Mouse (Mus musculus): ENCODE data around the gene Dscaml1. TPM values are rescaled to one million over a fixed set of nuclear protein-coding genes. Genes with fewer than 3 reads are reported as not detected.

The Dscaml1 gene
- not detected for total RNA-seq (2021)

- no peak for DNase-seq (ENCODE audit: low spot score)
- intact Hi-C loops (cut with DNase I), result no loop called here
Observed at GRCm38 (mm10) chr9:45426456-45426855, at the start of gene Dscaml1. Dscaml1 (plus strand) TSS chr9:45426628.

- no peak for DNase-seq (ENCODE audit: low spot score)
- intact Hi-C loops (cut with DNase I), result no loop called here
Observed at GRCm38 (mm10) chr9:45376883-45377282, 49.5 kb upstream of the Dscaml1 start.

DNA sequence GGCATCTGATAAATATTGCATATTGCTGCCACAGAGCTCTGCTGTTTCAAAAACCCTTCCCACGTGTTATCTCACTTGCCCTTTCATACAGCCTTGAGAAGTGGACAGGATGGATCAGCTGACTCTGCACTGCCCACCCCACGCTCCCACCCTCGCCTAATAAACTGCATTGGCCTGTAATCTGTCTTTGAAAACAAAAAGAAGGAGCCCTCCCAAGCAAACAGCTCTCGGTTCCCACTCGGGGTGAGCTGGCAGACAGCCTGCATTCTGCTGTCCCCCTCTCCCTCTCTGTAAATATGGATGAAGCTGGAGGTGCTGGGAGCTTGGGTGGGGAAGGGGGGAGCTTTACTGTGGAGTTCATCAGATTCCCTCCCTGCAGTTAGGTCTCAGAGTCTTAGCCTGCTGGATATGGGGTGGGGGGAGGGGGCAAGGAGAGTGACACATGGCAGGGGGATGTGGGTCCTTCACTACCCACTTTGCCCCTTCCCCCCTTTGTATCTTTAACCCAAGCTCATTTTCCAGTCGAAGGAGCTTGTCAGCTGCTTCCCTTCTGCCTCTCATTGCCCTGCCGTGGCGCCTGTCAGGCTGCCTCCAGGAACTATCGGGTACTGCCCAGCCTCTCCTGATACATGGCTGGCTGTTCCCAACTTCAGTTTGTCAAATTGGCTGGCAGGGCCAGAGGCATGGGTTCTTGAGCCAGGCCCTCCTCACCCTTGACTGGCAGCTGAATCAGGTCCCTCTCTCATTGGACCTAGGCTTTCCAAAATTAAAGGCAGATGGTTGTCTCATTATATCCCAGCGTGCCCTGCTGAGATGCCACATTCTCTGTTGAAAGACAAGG is 45.8 kb upstream of the Dscaml1 start:
- intact Hi-C loops (cut with DNase I), result loop anchor here (10.0 kb wide), 1 partner anchor 236 kb away; no protein-coding TSS in a partner anchor
- no peak for DNase-seq (ENCODE audit: low spot score)

DNA sequence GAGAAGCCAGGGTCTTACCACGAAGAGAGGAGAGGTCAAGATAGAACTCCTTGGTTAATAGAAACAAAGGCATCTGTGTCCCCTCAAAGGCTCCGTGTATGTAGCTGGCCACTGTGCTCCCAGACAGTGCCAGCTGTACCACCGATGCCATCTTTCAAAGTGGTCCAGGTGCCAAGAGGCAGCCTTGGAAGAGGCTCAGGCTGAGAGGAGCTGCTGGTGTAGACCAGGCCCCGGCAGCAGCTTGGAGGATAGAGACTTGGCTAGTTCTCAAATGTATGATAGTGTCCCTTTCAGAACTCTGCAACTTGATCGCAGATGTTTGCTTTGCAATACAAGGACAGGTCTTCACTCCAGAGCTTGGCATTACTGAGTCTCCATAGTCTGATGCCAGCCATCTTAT is 44.1 kb upstream of the Dscaml1 start:
- DNase-seq (ENCODE audit: low spot score), result no peak
- intact Hi-C loops (cut with DNase I), result loop anchor here (10.0 kb wide), 1 partner anchor 238 kb away; no protein-coding TSS in a partner anchor

- intact Hi-C loops (cut with DNase I), result loop anchor here (10.0 kb wide), 1 partner anchor 238 kb away; no protein-coding TSS in a partner anchor
- no peak for DNase-seq (ENCODE audit: low spot score)
Observed at GRCm38 (mm10) chr9:45382834-45383233, 43.6 kb upstream of the Dscaml1 start.

DNA sequence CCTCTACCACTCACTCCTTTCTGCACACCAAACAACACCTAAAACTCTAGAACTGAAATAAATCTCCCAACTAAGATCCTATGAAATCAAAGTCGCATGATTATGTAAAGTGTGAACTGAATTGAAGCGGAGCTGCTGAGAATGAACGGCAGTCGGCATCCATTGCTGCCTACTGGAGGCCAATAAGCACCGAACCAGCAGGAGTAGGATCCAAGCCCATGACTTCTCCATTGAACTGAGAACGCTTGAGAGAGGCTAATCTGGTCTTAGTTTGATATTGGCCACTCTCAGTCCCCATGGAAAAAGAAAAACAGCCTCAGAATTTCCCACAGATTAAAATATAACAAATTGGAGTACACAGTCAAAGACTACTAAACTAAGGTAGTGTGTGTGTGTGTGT is 42.5 kb upstream of the Dscaml1 start:
- intact Hi-C loops (cut with DNase I), result loop anchor here (2.0 to 10.0 kb wide), 2 partner anchors 15 to 239 kb away; no protein-coding TSS in a partner anchor
- DNase-seq (ENCODE audit: low spot score), result no peak

GRCm38 (mm10) chr9:45386698-45387097 is 39.7 kb upstream of the Dscaml1 start:
- intact Hi-C loops (cut with DNase I), result loop anchor here (10.0 kb wide), 1 partner anchor 242 kb away; no protein-coding TSS in a partner anchor
- no peak for DNase-seq (ENCODE audit: low spot score)

GRCm38 (mm10) chr9:45388385-45388994 is 37.9 kb upstream of the Dscaml1 start:
- intact Hi-C loops (cut with DNase I), result loop anchor here (1.0 to 10.0 kb wide), 3 partner anchors 43 to 244 kb away; no protein-coding TSS in a partner anchor

DNA sequence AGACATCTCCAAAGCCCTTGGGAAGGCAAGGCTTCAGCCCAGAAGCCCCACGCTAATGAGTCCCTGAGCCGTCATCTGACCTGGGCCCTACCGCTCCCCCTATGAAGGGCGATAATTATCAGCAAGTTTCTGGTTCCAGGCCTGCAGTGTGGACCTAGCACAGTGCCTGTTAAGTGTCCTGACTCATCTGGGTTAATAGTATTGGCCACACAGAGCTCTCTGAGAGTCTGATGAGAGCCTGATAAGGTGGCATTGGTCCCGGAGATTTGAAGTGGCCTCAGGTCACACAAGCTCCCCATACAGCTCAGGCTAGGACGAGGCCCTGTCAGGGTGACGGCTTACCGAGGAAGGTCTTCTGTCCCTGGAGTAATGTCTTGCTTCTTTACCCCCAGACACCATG is 36.8 kb upstream of the Dscaml1 start:
- intact Hi-C loops (cut with DNase I), result loop anchor here (1.0 to 10.0 kb wide), 2 partner anchors 168 to 245 kb away; no protein-coding TSS in a partner anchor

More at GRCm38 (mm10) chr9:45388385-45388994, 37.9 kb upstream of the Dscaml1 start:
- DNase-seq (ENCODE audit: low spot score), result peak; percentile 62

GRCm38 (mm10) chr9:45391299-45391698 is 35.1 kb upstream of the Dscaml1 start:
- DNase-seq (ENCODE audit: low spot score), result no peak
- intact Hi-C loops (cut with DNase I), result no loop called here

More for the DNA sequence above, 36.8 kb upstream of the Dscaml1 start:
- DNase-seq (ENCODE audit: low spot score), result no peak

GRCm38 (mm10) chr9:45395218-45395617 is 31.2 kb upstream of the Dscaml1 start:
- intact Hi-C loops (cut with DNase I), result no loop called here
- no peak for DNase-seq (ENCODE audit: low spot score)

GRCm38 (mm10) chr9:45395796-45396195 is 30.6 kb upstream of the Dscaml1 start:
- DNase-seq (ENCODE audit: low spot score), result no peak
- intact Hi-C loops (cut with DNase I), result no loop called here

- DNase-seq (ENCODE audit: low spot score), result no peak
- intact Hi-C loops (cut with DNase I), result no loop called here
Observed at GRCm38 (mm10) chr9:45398336-45398735, 28.1 kb upstream of the Dscaml1 start.

DNA sequence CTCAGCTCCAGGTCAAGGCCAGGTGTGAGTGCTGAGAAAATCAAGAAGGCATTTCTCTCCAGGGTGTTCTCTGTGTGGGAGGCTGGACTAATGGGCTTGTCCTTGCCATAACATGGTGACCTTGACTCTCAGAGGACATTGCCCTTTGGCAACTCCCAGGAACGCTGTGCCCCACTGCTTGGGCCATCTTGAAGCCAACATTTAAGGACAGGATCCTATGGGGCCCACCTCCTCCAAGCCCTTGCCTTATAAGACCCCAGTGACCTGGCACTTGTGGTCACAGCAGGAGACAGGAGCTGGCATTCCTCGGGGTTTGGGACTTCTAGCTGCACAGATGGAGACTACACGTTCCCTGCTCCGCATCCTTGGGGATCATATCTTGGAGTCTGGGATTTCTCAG is 27.0 kb upstream of the Dscaml1 start, which contains the start of gene Fxyd2:
TSS of gene Fxyd2 (plus strand) at position 236 of the 400 bp plus-strand sequence.
- no peak for DNase-seq (ENCODE audit: low spot score)
- intact Hi-C loops (cut with DNase I), result no loop called here

GRCm38 (mm10) chr9:45401851-45402250 is 24.6 kb upstream of the Dscaml1 start:
- intact Hi-C loops (cut with DNase I), result no loop called here
- DNase-seq (ENCODE audit: low spot score), result no peak

- no peak for DNase-seq (ENCODE audit: low spot score)
- intact Hi-C loops (cut with DNase I), result no loop called here
Observed at GRCm38 (mm10) chr9:45402957-45403356, 23.5 kb upstream of the Dscaml1 start.

GRCm38 (mm10) chr9:45405694-45406093 is 20.7 kb upstream of the Dscaml1 start:
- intact Hi-C loops (cut with DNase I), result loop anchor here (5.0 kb wide), 1 partner anchor 103 kb away; no protein-coding TSS in a partner anchor
- no peak for DNase-seq (ENCODE audit: low spot score)

GRCm38 (mm10) chr9:45406808-45407207 is 19.6 kb upstream of the Dscaml1 start:
- intact Hi-C loops (cut with DNase I), result loop anchor here (5.0 kb wide), 1 partner anchor 105 kb away; no protein-coding TSS in a partner anchor
- no peak for DNase-seq (ENCODE audit: low spot score)

GRCm38 (mm10) chr9:45407706-45408675 is 18.4 kb upstream of the Dscaml1 start:
- intact Hi-C loops (cut with DNase I), result loop anchor here (5.0 kb wide), 1 partner anchor 106 kb away; no protein-coding TSS in a partner anchor
- peak; percentile 47 for DNase-seq (ENCODE audit: low spot score)

Measured in heart, postnatal 25 days (tissue).